Mouse (Mus musculus) lung, embryonic 16.5 days (tissue): ENCODE data around the gene Adamtsl4. TPM values are rescaled to one million over a fixed set of nuclear protein-coding genes. Genes with fewer than 3 reads are reported as not detected.

Experiments
- ATAC-seq: fragments of 200-750 bp; cut with Nextera tagmentation; 2 replicates; pipeline ENCODE4 v1.8.0; 2017; ENCODE audit warnings: low read depth, mild to moderate bottlenecking, moderate library complexity
- H3K27ac ChIP-seq: fragments of 300-500 bp; sonication (generic); 2 replicates; pipeline ENCODE4 v1.5.1; 2014; ENCODE audit warnings: mild to moderate bottlenecking, control low read depth, low read length
- H3K27me3 ChIP-seq: fragments of 300-500 bp; sonication (generic); 2 replicates; pipeline ENCODE4 v1.6.1; 2014; ENCODE audit warnings: low read depth, low read length, mixed read lengths; ENCODE audit not compliant: control insufficient read depth, insufficient read depth
- H3K36me3 ChIP-seq: fragments of 300-500 bp; sonication (generic); 2 replicates; pipeline ENCODE4 v1.6.1; 2014; ENCODE audit warnings: low read length; ENCODE audit not compliant: control insufficient read depth, insufficient read depth
- H3K4me1 ChIP-seq: fragments of 300-500 bp; sonication (generic); replicated peaks from 2 replicates; pipeline ENCODE4 v1.6.1; 2014; ENCODE audit warnings: low read length, mixed read lengths; ENCODE audit not compliant: control insufficient read depth, insufficient read depth
- H3K4me2 ChIP-seq: fragments of 300-500 bp; sonication (generic); 2 replicates; pipeline ENCODE4 v1.6.1; 2014; ENCODE audit warnings: low read depth, low read length, control low read depth
- H3K4me3 ChIP-seq: fragments of 300-500 bp; sonication (generic); 2 replicates; pipeline ENCODE4 v1.5.1; 2014; ENCODE audit warnings: mild to moderate bottlenecking, low read length, control low read depth
- H3K9ac ChIP-seq: fragments of 300-500 bp; sonication (generic); 2 replicates; pipeline ENCODE4 v1.6.1; 2014; ENCODE audit warnings: low read length, control low read depth
- H3K9me3 ChIP-seq: fragments of 300-500 bp; sonication (generic); 2 replicates; pipeline ENCODE4 v1.6.1; 2016; ENCODE audit warnings: low read length; ENCODE audit not compliant: control insufficient read depth
- WGBS: fragments of 180-500 bp; shearing (Covaris S2); extraction: QIAGEN DNeasy Blood & Tissue Kit; methylation state at CpG from one replicate; pipeline ENCODE4 v1.1.7; 2014; 5-methylcytosine and 5-hydroxymethylcytosine counted together
- polyA plus RNA-seq: library from polyadenylated mRNA; unstranded; fragments of >200 nt; fragmentation: Nextera tagmentation; extraction: Ambion mirVana; gene quantifications from 2 replicates; pipeline ENCODE4 v1.2.1, GENCODE M21; 2015

Gene Adamtsl4
- polyA plus RNA-seq, 1 experiment from 2014 or later, result 5.5 TPM

DNA sequence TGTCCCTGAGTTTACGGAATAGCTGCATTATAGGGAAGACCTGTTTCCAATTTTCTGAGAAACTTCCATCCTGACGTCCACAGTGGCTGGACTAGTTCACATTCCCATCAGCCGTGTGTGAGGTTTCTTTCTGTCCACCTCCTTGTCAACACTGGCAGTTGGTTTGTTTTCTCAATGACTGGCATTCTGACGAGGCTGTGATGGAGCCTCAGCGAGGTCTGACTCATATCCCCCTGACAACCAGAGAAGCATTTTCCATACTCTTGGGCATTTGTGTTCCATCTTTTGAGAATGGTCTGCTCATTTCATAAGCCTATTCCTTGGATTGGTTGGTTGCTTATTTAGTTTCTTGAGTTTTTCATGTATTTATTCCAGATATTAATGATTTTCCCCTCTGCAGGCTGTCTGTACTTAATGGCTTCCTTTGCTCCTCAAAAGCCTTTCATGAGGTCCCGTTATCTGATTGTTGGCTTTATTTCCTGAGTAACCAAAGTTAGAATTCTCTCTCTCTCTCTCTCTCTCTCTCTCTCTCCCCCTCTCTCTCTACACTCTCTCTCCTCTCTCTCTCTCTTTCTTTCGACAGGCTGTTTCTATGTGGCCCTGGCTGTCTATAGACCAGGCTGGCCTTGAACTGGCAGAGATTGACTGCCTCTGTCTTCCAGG lies 39.1 kb upstream of the Adamtsl4 start:
- H3K9ac ChIP-seq, result no peak overlapping the region
- WGBS, result 33% methylated on average over 7 of the region's 7 CpGs
- no peak overlapping the region for H3K4me3 ChIP-seq
- H3K27me3 ChIP-seq, result no peaks in the 10 kb centered on the region
- no peak for ATAC-seq
- H3K27ac ChIP-seq, result no peak overlapping the region
- H3K4me2 ChIP-seq, result no peak overlapping the region
- H3K4me1 ChIP-seq, result no peaks in the 10 kb centered on the region
- no peaks in the 10 kb centered on the region for H3K9me3 ChIP-seq
- H3K36me3 ChIP-seq, result no peaks in the 10 kb centered on the region

DNA sequence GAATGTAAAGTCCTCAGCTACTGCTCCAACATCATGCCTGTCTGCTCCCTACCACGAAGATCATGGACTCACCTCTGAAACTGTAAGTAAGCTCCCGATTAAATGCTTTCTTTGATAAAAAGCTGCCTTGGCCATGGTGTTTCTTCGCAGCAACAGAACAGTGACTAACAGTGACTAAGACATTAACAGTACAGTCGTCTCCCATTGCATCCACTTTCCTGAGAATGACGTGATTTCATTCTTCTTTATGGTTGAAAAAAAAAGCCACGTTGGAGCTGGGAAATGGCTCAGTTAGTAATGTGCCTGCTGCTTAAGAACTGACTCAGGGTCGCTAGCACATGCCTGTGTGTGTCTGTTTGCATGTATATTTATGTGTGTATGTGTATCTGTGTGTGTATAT lies 38.1 kb upstream of the Adamtsl4 start:
- Histone ChIP-seq H3K4me3 (no peak overlapping the region), H3K36me3 (no peaks in the 10 kb centered on the region), H3K9me3 (no peaks in the 10 kb centered on the region), H3K27me3 (no peaks in the 10 kb centered on the region), H3K9ac (no peak overlapping the region), H3K4me2 (no peak overlapping the region), H3K27ac (no peak overlapping the region), H3K4me1 (no peaks in the 10 kb centered on the region)
- no peak for ATAC-seq
- 75% methylated on average over 7 of the region's 7 CpGs for WGBS

DNA sequence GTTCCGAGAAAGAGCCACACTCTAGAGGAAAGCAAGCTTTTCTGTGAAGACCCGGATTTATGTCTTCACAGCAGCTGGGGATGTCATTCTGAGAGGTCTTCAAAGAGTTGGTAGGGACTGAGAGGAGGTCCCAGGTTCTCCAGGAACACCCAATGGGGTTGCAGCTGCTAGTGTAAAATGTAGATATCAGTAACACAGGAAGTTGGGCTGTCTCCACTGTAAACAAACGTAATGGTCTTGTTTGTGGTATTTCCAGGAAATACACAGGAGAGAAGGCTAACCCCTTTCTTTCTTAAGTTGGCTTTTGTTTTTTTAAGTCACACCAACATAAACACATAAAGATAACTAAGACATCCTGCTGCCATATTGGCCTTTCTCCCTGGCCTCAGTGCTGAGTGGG lies 34.7 kb upstream of the Adamtsl4 start:
- no peaks in the 10 kb centered on the region for H3K27me3 ChIP-seq
- H3K4me3 ChIP-seq, result no peak overlapping the region
- H3K4me2 ChIP-seq, result no peak overlapping the region
- H3K36me3 ChIP-seq, result no peaks in the 10 kb centered on the region
- no peak overlapping the region for H3K9ac ChIP-seq
- no peaks in the 10 kb centered on the region for H3K9me3 ChIP-seq
- WGBS, result 49% methylated on average over 3 of the region's 3 CpGs
- no peak overlapping the region for H3K27ac ChIP-seq
- no peaks in the 10 kb centered on the region for H3K4me1 ChIP-seq
- no peak for ATAC-seq

DNA sequence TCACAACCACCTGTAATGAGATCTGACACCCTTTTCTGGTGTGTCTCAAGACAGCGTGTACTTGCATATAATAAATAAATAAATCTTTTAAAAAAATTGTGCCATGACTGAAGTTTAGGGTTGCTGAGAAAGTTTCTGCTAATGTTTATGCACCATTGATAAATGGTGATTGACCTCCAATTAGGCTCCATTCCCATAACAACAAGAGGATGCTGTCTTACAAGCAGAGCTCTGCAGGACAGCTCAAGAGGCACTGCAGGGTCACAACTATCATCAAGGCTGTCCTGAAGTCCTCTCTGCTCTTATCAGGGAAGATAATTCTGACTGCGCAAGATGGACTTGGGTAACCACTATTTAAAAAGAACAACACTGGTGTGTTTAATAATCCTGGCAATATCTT lies 30.4 kb upstream of the Adamtsl4 start:
- Histone ChIP-seq H3K4me2 (no peak overlapping the region), H3K9ac (no peak overlapping the region), H3K36me3 (no peaks in the 10 kb centered on the region), H3K4me1 (no peaks in the 10 kb centered on the region), H3K4me3 (no peak overlapping the region), H3K27ac (no peak overlapping the region), H3K27me3 (no peaks in the 10 kb centered on the region), H3K9me3 (no peaks in the 10 kb centered on the region; the same call in 1 of the 2 replicates)
- ATAC-seq, result no peak
- 73% methylated on average over 2 of the region's 2 CpGs for WGBS

DNA sequence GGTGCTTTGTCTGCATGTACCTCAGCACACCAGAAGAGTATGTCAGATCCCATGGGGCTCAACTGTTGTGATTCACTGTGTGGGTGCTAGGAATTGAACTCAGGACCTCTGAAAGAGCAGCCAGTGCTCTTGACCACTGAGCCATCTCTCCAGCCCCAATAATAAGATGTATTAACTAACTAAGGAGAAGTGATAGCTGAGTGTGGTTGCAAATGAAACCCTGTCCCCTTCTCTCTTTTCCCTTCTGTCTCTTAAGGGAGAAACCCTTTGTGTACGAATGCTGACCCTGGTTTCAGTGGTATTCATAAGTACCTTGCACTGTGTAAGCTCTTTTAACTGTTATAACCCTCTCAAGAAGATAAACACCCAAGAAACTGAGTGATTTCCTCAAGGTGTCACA lies 28.4 kb upstream of the Adamtsl4 start:
- Histone ChIP-seq H3K9ac (no peak overlapping the region), H3K4me3 (no peak overlapping the region), H3K9me3 (peaks cover 3% of the 10 kb centered on the region; the same call in 1 of the 2 replicates), H3K27ac (no peak overlapping the region), H3K27me3 (no peaks in the 10 kb centered on the region), H3K36me3 (no peaks in the 10 kb centered on the region), H3K4me1 (no peaks in the 10 kb centered on the region), H3K4me2 (no peak overlapping the region)
- no peak for ATAC-seq
- 67% methylated on average over 1 of the region's 1 CpGs for WGBS

DNA sequence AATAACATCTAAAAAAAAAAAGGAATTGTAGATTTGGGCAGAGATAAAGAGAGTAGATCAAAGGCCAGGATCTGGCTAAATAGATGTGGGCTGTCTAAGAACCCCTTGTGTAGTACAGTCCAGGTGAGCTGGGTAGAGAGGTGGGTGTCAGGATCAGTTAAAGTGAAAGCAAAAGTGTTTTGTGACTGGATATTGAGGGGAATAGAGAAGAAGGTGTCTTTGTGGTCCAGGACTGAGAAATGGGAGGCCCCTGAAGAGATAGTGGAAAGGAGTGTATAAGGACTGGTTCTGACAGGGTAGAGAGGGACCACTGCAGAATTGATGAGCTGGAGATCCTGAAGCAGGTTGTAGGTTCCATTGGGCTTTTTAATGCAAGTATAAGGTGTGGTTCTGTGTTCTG lies 22.2 kb upstream of the Adamtsl4 start:
- H3K9me3 ChIP-seq, result peaks cover 3% of the 10 kb centered on the region; the same call in 1 of the 2 replicates
- H3K36me3 ChIP-seq, result no peaks in the 10 kb centered on the region
- no peak overlapping the region for H3K4me3 ChIP-seq
- no peak overlapping the region for H3K27ac ChIP-seq
- H3K9ac ChIP-seq, result no peak overlapping the region
- H3K4me1 ChIP-seq, result no peaks in the 10 kb centered on the region
- no peaks in the 10 kb centered on the region for H3K27me3 ChIP-seq
- no peak for ATAC-seq
- H3K4me2 ChIP-seq, result no peak overlapping the region

DNA sequence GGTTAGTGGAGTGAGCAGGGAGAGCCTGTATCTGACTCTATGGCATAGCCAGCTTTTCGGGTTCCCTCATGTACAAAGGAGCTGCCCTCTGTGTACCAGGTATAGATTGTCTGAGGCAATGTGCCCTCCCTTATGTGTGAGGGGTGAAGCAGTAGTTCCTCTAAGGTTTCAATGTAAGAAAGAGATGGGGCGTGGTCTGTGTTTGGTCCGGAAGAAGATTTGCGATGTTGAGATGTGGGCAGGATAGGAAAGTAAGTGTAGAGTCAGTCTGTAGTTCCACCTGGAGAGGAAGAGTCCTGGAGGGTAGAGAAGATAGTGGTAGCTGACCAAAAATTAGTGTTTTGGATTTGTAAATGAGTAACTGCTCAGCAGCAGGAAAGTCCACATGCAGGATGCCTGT lies 21.3 kb upstream of the Adamtsl4 start:
- H3K27ac ChIP-seq, result no peak overlapping the region
- peaks cover 3% of the 10 kb centered on the region; the same call in 1 of the 2 replicates for H3K9me3 ChIP-seq
- no peak overlapping the region for H3K9ac ChIP-seq
- H3K4me3 ChIP-seq, result no peak overlapping the region
- H3K4me1 ChIP-seq, result no peaks in the 10 kb centered on the region
- H3K4me2 ChIP-seq, result no peak overlapping the region
- no peak for ATAC-seq
- H3K27me3 ChIP-seq, result no peaks in the 10 kb centered on the region
- H3K36me3 ChIP-seq, result no peaks in the 10 kb centered on the region
- 94% methylated on average over 4 of the region's 4 CpGs for WGBS

DNA sequence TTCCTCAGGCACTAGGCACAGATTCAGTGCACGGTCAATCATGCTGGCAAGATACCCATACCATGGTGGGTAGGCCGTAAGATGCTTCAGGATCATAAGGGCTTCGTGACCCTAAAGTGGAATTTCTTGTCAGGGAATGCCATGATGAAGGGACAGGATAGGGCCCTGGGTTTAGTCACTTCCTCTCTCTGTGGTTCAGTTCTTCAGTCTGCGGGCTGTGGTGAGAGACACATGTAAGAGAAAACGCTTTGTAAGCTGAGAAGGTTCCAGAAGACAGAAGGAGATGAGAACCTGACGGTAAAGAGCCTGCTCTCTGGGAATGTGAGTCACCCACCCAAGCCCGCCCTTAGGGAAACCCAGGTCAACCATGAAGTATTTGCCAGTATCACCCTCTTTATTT lies 19.8 kb upstream of the Adamtsl4 start:
- no peak overlapping the region for H3K4me2 ChIP-seq
- H3K4me1 ChIP-seq, result peaks cover under 1% of the 10 kb centered on the region; the same call in 1 of the 2 replicates
- no peak overlapping the region for H3K9ac ChIP-seq
- no peak for ATAC-seq
- 81% methylated on average over 7 of the region's 7 CpGs for WGBS
- no peak overlapping the region for H3K27ac ChIP-seq
- H3K9me3 ChIP-seq, result no peaks in the 10 kb centered on the region
- no peaks in the 10 kb centered on the region for H3K27me3 ChIP-seq
- H3K4me3 ChIP-seq, result no peak overlapping the region
- H3K36me3 ChIP-seq, result no peaks in the 10 kb centered on the region

DNA sequence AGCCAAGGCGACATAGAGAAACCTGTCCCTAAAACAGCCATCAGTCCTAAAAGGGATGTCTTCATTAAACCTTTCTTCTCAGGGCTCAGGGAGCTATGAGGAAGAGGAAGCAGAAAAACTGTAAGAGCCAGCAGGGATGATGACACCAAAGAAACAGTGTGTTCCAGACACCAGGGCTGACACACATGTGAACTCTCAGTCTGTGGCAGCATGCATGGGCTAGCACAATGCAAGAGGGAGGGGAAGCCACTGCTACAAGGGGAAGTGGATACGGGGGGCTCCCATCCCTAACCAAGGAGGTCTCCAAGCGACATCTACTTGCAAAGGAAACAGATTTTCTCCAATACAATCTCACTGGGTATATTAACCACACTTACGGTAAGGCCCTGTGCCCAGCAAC lies 18.6 kb upstream of the Adamtsl4 start:
- H3K9me3 ChIP-seq, result no peaks in the 10 kb centered on the region
- H3K36me3 ChIP-seq, result no peaks in the 10 kb centered on the region
- no peak overlapping the region for H3K9ac ChIP-seq
- no peak overlapping the region for H3K27ac ChIP-seq
- H3K4me3 ChIP-seq, result no peak overlapping the region
- no peaks in the 10 kb centered on the region for H3K27me3 ChIP-seq
- H3K4me1 ChIP-seq, result peaks cover 13% of the 10 kb centered on the region
- WGBS, result 89% methylated on average over 4 of the region's 4 CpGs
- ATAC-seq, result no peak
- H3K4me2 ChIP-seq, result no peak overlapping the region

DNA sequence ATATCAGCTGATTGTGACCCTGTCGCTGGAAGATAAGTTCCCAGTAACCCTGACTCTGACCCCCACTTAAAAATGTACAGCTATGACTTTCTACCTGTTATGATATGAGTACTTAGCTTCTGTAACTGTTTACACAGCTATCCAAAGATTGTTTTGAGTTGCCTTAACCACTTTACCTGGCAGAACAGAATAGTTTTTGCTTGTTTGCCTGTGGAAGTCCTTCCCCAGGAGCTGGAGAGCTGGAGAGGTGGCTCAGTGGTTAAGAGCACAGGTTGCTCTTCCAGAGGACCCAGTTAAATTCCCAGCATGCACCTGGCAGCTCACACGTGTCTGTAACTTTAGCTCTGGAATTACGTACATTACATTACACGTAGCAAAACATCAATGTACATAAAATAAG lies 16.9 kb upstream of the Adamtsl4 start:
- H3K27ac ChIP-seq, result no peak overlapping the region
- peaks cover 13% of the 10 kb centered on the region for H3K4me1 ChIP-seq
- ATAC-seq, result no peak
- H3K27me3 ChIP-seq, result no peaks in the 10 kb centered on the region
- no peak overlapping the region for H3K4me2 ChIP-seq
- H3K36me3 ChIP-seq, result no peaks in the 10 kb centered on the region
- WGBS, result 65% methylated on average over 4 of the region's 4 CpGs
- no peaks in the 10 kb centered on the region for H3K9me3 ChIP-seq
- no peak overlapping the region for H3K9ac ChIP-seq
- no peak overlapping the region for H3K4me3 ChIP-seq
